Mouse (Mus musculus) CD4-positive, CD25-positive, alpha-beta regulatory T cell, adult 4 months (primary cell): ENCODE results near the gene Tmem207. TPM values are rescaled to one million over a fixed set of nuclear protein-coding genes. Genes with fewer than 3 reads are reported as not detected.

Experiments
- ATAC-seq: one replicate; pipeline ENCODE4 v1.8.0; 2017
- polyA plus RNA-seq, 2 experiments: library from polyadenylated mRNA; unstranded; fragments of 100-300 nt; shearing (Covaris generic); gene quantifications; one replicate each; pipeline ENCODE4 v1.2.1; 2017

Gene Tmem207
- polyA plus RNA-seq, 2 experiments from 2014 or later, result not detected

DNA sequence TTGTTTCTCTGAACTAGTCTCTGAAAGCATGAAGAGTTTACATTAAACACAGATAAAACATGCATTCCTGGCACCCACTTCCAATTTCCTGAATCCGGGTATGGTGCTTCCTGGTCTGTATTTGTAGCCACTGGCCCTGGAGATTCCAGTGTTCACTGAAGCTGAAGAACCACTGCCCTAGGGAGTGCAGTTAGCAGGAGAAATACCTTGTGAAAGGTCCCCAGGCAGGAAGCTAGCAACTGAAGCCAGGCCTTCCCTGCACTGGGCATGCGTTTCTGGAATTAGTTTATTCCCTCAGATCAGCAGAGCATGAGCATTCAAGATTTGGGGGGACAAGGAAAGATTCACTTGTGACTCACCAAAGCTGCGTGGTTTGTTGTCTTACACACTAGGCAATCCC is 72.4 kb downstream of the Tmem207 start:
- no peak for ATAC-seq

Other genes starting within 250 kb of the Tmem207 start
- gene Cldn1, start 154.9 kb downstream of the Tmem207 start, polyA plus RNA-seq, result not detected
- not detected for gene Cldn16, start 63.6 kb downstream of the Tmem207 start, polyA plus RNA-seq
- 10 to 100 TPM in 1 of 2 experiments, 1 to 10 TPM in 1; 9.4 to 14.2 TPM for gene Il1rap, start 54.9 kb upstream of the Tmem207 start, polyA plus RNA-seq